Mouse (Mus musculus) CH12.LX (cell line): ENCODE results near the gene Slc35f6. TPM values are rescaled to one million over a fixed set of nuclear protein-coding genes. Genes with fewer than 3 reads are reported as not detected.

Experiments
- DNase-seq: peaks from one replicate; pipeline ENCODE4 v3.0.0-alpha.2; 2013; ENCODE audit errors: extremely low read depth
- H3K27ac ChIP-seq: 2 replicates; pipeline ENCODE4 v1.5.1; 2012; ENCODE audit warnings: low read depth, mild to moderate bottlenecking, control low read depth, moderate library complexity; ENCODE audit not compliant: insufficient read depth
- H3K27me3 ChIP-seq: replicated peaks from 2 replicates; pipeline ENCODE3; 2012; ENCODE audit warnings: inconsistent platforms
- H3K36me3 ChIP-seq, 2 experiments: replicated peaks in 1 of 2; 2 replicates each; pipeline versions ENCODE3 to v1.6.1; 2012; ENCODE audit warnings: inconsistent platforms in 1 of 2, low read length in 1 of 2, mild to moderate bottlenecking in 1 of 2, mixed read lengths in 1 of 2, moderate library complexity in 1 of 2; ENCODE audit not compliant: control insufficient read depth in 1 of 2, insufficient read depth in 1 of 2
- H3K4me1 ChIP-seq, 2 experiments: 2 replicates each; pipeline ENCODE4 v1.6.1; 2012; ENCODE audit warnings: inconsistent platforms in 1 of 2, moderate library complexity in 1 of 2; ENCODE audit not compliant: insufficient read depth in 2 of 2, control insufficient read depth in 1 of 2
- H3K4me2 ChIP-seq: 2 replicates; pipeline ENCODE4 v1.6.1; 2012; ENCODE audit warnings: low read depth, mild to moderate bottlenecking, control low read depth; ENCODE audit not compliant: poor library complexity, insufficient read depth, severe bottlenecking
- H3K4me3 ChIP-seq, 3 experiments: fragments of 150-350 bp in 1 of 3; sonication (generic) in 1 of 3; replicated peaks in 1 of 3; 2 replicates each; pipeline versions ENCODE3 to v1.5.1; 2011 to 2012; ENCODE audit warnings: low read depth in 2 of 3, low read length in 2 of 3, mild to moderate bottlenecking in 2 of 3, moderate library complexity in 2 of 3, control low read depth in 1 of 3, improper control_type of control experiment in 1 of 3, inconsistent platforms in 1 of 3, mixed read lengths in 1 of 3; ENCODE audit not compliant: poor library complexity in 1 of 3
- H3K79me2 ChIP-seq: replicated peaks from 2 replicates; pipeline ENCODE4 v1.6.1; 2012; ENCODE audit warnings: mild to moderate bottlenecking, moderate library complexity; ENCODE audit not compliant: control insufficient read depth, poor library complexity, insufficient read depth, severe bottlenecking; ENCODE audit errors: extremely low read depth
- H3K9ac ChIP-seq: 2 replicates; pipeline ENCODE4 v1.6.1; 2012; ENCODE audit warnings: low read depth, mild to moderate bottlenecking, control low read depth, moderate library complexity; ENCODE audit not compliant: insufficient read depth
- H3K9me3 ChIP-seq: replicated peaks from 2 replicates; pipeline ENCODE3; 2012; ENCODE audit warnings: low read length, inconsistent platforms, mixed read lengths
- CHD1 ChIP-seq: IDR thresholded peaks from 2 replicates; pipeline ENCODE4 v1.6.1; 2012; ENCODE audit warnings: low read depth, low read length, improper control_type of control experiment, inconsistent platforms
- CHD2 ChIP-seq: IDR thresholded peaks from 2 replicates; pipeline ENCODE4 v1.6.1; 2011; ENCODE audit warnings: low read length, improper control_type of control experiment
- E2F4 ChIP-seq: IDR thresholded peaks from 2 replicates; pipeline ENCODE4 v1.6.1; 2011; ENCODE audit warnings: low read depth, low read length, improper control_type of control experiment; ENCODE audit not compliant: insufficient replicate concordance
- ELF1 ChIP-seq: IDR thresholded peaks from 2 replicates; pipeline ENCODE4 v1.6.1; 2014; ENCODE audit warnings: low read depth, mild to moderate bottlenecking, inconsistent platforms, low read length, improper control_type of control experiment
- GABPA ChIP-seq: IDR thresholded peaks from 2 replicates; pipeline ENCODE4 v1.6.1; 2012; ENCODE audit warnings: low read depth, low read length, improper control_type of control experiment, inconsistent platforms; ENCODE audit not compliant: insufficient replicate concordance
- IRF4 ChIP-seq: IDR thresholded peaks from 2 replicates; pipeline ENCODE4 v1.6.1; 2014; ENCODE audit warnings: low read depth, mild to moderate bottlenecking, inconsistent platforms, low read length, improper control_type of control experiment
- JUN ChIP-seq: IDR thresholded peaks from 2 replicates; pipeline ENCODE4 v1.6.1; 2011; ENCODE audit warnings: low read depth, mild to moderate bottlenecking, low read length, improper control_type of control experiment, moderate library complexity; ENCODE audit not compliant: insufficient read depth
- JUND ChIP-seq: conservative IDR thresholded peaks from 2 replicates; pipeline ENCODE4 v1.6.1; 2011; ENCODE audit warnings: low read depth, low read length, improper control_type of control experiment
- MAFK ChIP-seq: IDR thresholded peaks from 2 replicates; pipeline ENCODE4 v1.6.1; 2011; ENCODE audit warnings: low read length, improper control_type of control experiment; ENCODE audit not compliant: insufficient replicate concordance
- MAX ChIP-seq: IDR thresholded peaks from 2 replicates; pipeline ENCODE4 v1.6.1; 2011; ENCODE audit warnings: low read length, improper control_type of control experiment
- MAZ ChIP-seq: IDR thresholded peaks from 2 replicates; pipeline ENCODE4 v1.6.1; 2012; ENCODE audit warnings: low read depth, mild to moderate bottlenecking, inconsistent platforms, low read length, improper control_type of control experiment, moderate library complexity
- MEF2A ChIP-seq: IDR thresholded peaks from 2 replicates; pipeline ENCODE4 v1.6.1; 2014; ENCODE audit warnings: low read depth, mild to moderate bottlenecking, inconsistent platforms, low read length, improper control_type of control experiment, borderline replicate concordance
- MXI1 ChIP-seq: IDR thresholded peaks from 2 replicates; pipeline ENCODE4 v1.6.1; 2011; ENCODE audit warnings: mild to moderate bottlenecking, low read depth, low read length, improper control_type of control experiment
- PAX5 ChIP-seq: IDR thresholded peaks from 2 replicates; pipeline ENCODE4 v1.6.1; 2012; ENCODE audit warnings: low read length, inconsistent platforms, mixed read lengths
- POLR2A ChIP-seq: IDR thresholded peaks from 2 replicates; pipeline ENCODE4 v1.6.1; 2011; ENCODE audit warnings: low read depth, mild to moderate bottlenecking, improper control_type of control experiment, low read length
- POLR2AphosphoS2 ChIP-seq: IDR thresholded peaks from 2 replicates; pipeline ENCODE4 v1.6.1; 2011; ENCODE audit warnings: low read depth, low read length, improper control_type of control experiment
- RCOR1 ChIP-seq: conservative IDR thresholded peaks from 2 replicates; pipeline ENCODE4 v1.6.1; 2012; ENCODE audit warnings: low read depth, mild to moderate bottlenecking, inconsistent platforms, low read length, improper control_type of control experiment
- SIN3A ChIP-seq: IDR thresholded peaks from 2 replicates; pipeline ENCODE4 v1.6.1; 2012; ENCODE audit warnings: low read length, improper control_type of control experiment, inconsistent platforms
- SMC3 ChIP-seq: IDR thresholded peaks from 2 replicates; pipeline ENCODE4 v1.6.1; 2011; ENCODE audit warnings: low read depth, low read length, improper control_type of control experiment
- TBP ChIP-seq: conservative IDR thresholded peaks from 2 replicates; pipeline ENCODE4 v1.6.1; 2011; ENCODE audit warnings: low read depth, low read length, improper control_type of control experiment
- TCF12 ChIP-seq: IDR thresholded peaks from 2 replicates; pipeline ENCODE4 v1.6.1; 2014; ENCODE audit warnings: low read depth, mild to moderate bottlenecking, inconsistent platforms, low read length, improper control_type of control experiment
- USF1 ChIP-seq: IDR thresholded peaks from 2 replicates; pipeline ENCODE4 v1.6.1; 2014; ENCODE audit warnings: low read depth, mild to moderate bottlenecking, inconsistent platforms, low read length, improper control_type of control experiment
- USF2 ChIP-seq: conservative IDR thresholded peaks from 2 replicates; pipeline ENCODE4 v1.6.1; 2011; ENCODE audit warnings: low read depth, low read length, improper control_type of control experiment
- ZC3H11A ChIP-seq: IDR thresholded peaks from 2 replicates; pipeline ENCODE4 v1.6.1; 2012; ENCODE audit warnings: low read depth, mild to moderate bottlenecking, inconsistent platforms, low read length, improper control_type of control experiment
- ZKSCAN1 ChIP-seq: IDR thresholded peaks from 2 replicates; pipeline ENCODE4 v1.6.1; 2012; ENCODE audit warnings: low read depth, inconsistent platforms, low read length, improper control_type of control experiment, borderline replicate concordance
- ZNF384 ChIP-seq: IDR thresholded peaks from 2 replicates; pipeline ENCODE4 v1.6.1; 2012; ENCODE audit warnings: low read depth, low read length, improper control_type of control experiment, inconsistent platforms
- dilution Hi-C: fragments of 300-500 bp; cut with MboI; formaldehyde crosslinking; loops from 2 replicates; pipeline ENCODE4 v1.14.3; 2020; ENCODE audit warnings: low sequenced_read_pairs; ENCODE audit not compliant: extremely low pct_unique_long_range_greater_than_20kb, extremely low pct_ligation_motif_present
- in situ Hi-C: fragments of 300-500 bp; cut with MboI; formaldehyde crosslinking; loops from 3 replicates; pipeline ENCODE4 v1.14.3; 2019; ENCODE audit warnings: low sequenced_read_pairs, low pct_ligation_motif_present, low pct_unique_long_range_greater_than_20kb, mixed read lengths
- polyA plus RNA-seq: library from polyadenylated mRNA; unstranded; fragments of >175 nt; gene quantifications from 2 replicates; pipeline ENCODE4 v1.2.1, GENCODE M21; 2012; ENCODE audit warnings: low read depth; ENCODE audit not compliant: insufficient read length
- total RNA-seq, 2 experiments: library from RNA; depleted of rRNA; stranded (reverse); fragments of 300-350 nt in 1 of 2; fragments of >200 nt in 1 of 2; gene quantifications; 2 replicates each; pipeline ENCODE4 v1.2.3; 2012 to 2014

Slc35f6 gene
- total and polyA plus RNA-seq, 3 experiments = 8.9 to 9.5 (median 9.0) TPM

DNA sequence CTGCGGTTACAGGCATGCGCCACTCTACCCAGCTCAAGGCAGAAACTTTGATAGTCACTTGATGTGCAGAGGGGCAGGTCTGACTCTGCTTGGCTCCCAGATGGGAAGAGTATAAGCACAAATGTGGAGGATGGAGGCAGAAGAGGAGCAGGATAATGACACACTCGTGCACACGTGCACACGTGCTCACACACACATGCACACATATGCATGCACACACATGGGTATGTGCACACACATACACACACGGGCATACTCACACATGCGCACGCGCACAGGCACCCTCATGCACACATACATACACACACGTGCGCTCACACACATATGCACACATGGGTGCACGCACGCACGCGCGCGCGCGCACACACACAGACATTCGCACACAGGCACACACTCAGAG, 27.2 kb upstream of the Slc35f6 start:
- dilution Hi-C loops = no loop called here
- DNase-seq = no peak
- H3K27ac ChIP-seq = no peak overlapping the region
- H3K4me2 ChIP-seq = no peak overlapping the region
- TF ChIP-seq TBP (no peak), MAX (no peak), PAX5 (no peak), SIN3A (no peak), CHD2 (no peak)
- no peaks in the 10 kb centered on the region for H3K36me3 ChIP-seq
- H3K4me1 ChIP-seq = peaks cover 9 to 51% of the 10 kb centered on the region in 2 experiments
- no peaks in the 10 kb centered on the region for H3K27me3 ChIP-seq
- H3K9me3 ChIP-seq = peaks cover 6% of the 10 kb centered on the region
- H3K9ac ChIP-seq = no peak overlapping the region
- in situ Hi-C loops = no loop called here
- no peaks in the 10 kb centered on the region for H3K79me2 ChIP-seq
- H3K4me3 ChIP-seq = peak overlapping the region in 1 of 3 experiments; percentile 28

DNA sequence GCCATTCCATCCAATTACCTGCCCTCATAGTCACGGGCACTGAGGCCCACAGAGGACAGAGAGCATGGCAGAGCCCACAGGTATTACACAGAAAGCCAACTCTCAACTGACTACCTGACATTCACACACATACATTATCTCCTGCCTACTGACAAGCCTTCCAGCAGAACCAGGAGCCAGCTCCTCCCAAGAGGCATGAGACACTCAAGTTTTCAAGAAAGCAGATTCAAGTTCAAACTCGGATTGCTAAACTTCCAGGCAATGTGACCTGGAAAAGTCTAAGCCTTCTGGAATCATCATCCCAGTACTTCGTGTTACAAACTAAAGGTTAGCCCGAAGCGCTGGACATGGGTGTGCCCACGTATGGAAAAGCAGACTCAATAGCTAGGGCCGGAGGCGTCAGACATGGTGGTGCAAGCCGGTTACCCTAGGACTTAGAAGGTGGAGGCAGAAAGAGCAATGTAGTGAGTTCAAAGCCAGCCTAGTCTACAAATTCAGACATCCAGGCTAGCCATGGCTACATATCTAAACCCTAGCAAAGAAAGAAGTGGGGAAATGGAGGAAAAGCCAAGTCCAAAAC, 26.4 kb upstream of the Slc35f6 start:
- peaks cover 6% of the 10 kb centered on the region for H3K9me3 ChIP-seq
- no peak for DNase-seq
- no peaks in the 10 kb centered on the region for H3K36me3 ChIP-seq

DNA sequence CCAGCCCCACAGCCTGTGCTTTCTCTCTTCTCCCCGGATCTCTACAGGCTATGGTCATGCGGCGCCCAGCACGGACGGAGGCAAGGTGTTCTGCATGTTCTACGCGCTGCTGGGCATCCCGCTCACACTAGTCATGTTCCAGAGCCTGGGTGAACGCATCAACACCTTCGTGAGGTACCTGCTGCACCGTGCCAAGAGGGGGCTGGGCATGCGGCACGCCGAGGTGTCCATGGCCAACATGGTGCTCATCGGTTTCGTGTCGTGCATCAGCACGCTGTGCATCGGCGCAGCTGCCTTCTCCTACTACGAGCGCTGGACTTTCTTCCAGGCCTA, 25.9 kb upstream of the Slc35f6 start:
- no peak for DNase-seq
- H3K36me3 ChIP-seq = no peaks in the 10 kb centered on the region
- peaks cover 9 to 38% of the 10 kb centered on the region in 2 experiments for H3K4me1 ChIP-seq
- in situ Hi-C loops (no loop called here), dilution Hi-C loops (no loop called here)
- no peak overlapping the region for H3K4me2 ChIP-seq
- H3K79me2 ChIP-seq = no peaks in the 10 kb centered on the region
- no peaks in the 10 kb centered on the region for H3K27me3 ChIP-seq
- no peak for TF ChIP-seq JUN
- TF ChIP-seq ELF1 = no peak
- TF ChIP-seq ZNF384 = no peak
- no peak for TF ChIP-seq MAFK
- no peak for TF ChIP-seq JUND
- TF ChIP-seq E2F4 = no peak
- no peak for TF ChIP-seq IRF4
- no peak for TF ChIP-seq TCF12
- TF ChIP-seq CHD1 = no peak
- no peak for TF ChIP-seq MXI1
- TF ChIP-seq TBP = no peak
- TF ChIP-seq MAZ = no peak
- TF ChIP-seq USF2 = no peak
- no peak overlapping the region for H3K4me3 ChIP-seq
- peaks cover 6% of the 10 kb centered on the region for H3K9me3 ChIP-seq
- H3K9ac ChIP-seq = no peak overlapping the region
- H3K27ac ChIP-seq = no peak overlapping the region

More for the DNA sequence above, 26.4 kb upstream of the Slc35f6 start:
- Histone ChIP-seq H3K4me3 (no peak overlapping the region), H3K79me2 (no peaks in the 10 kb centered on the region), H3K27ac (no peak overlapping the region), H3K9ac (no peak overlapping the region), H3K4me2 (no peak overlapping the region), H3K27me3 (no peaks in the 10 kb centered on the region), H3K4me1 (peaks cover 9 to 44% of the 10 kb centered on the region in 2 experiments)
- in situ Hi-C loops = no loop called here
- dilution Hi-C loops = no loop called here
- TF ChIP-seq IRF4 = no peak
- no peak for TF ChIP-seq ZC3H11A
- TF ChIP-seq MEF2A = no peak
- TF ChIP-seq USF1 = no peak
- TF ChIP-seq SMC3 = no peak
- TF ChIP-seq RCOR1 = no peak
- no peak for TF ChIP-seq POLR2A
- no peak for TF ChIP-seq MAZ
- no peak for TF ChIP-seq SIN3A
- no peak for TF ChIP-seq ZKSCAN1
- TF ChIP-seq E2F4 = no peak
- no peak for TF ChIP-seq POLR2AphosphoS2
- TF ChIP-seq GABPA = no peak
